Mouse (Mus musculus) retina, postnatal 1 day (tissue): Measurements from ENCODE around the gene Tigd2.
"Not testable (repeated sequence)": the region's sequence is repeated elsewhere in the genome, so short reads cannot be mapped to it uniquely, and the experiment has no call there.

Experiments used
- DNase-seq: peaks from one replicate; pipeline ENCODE4 v3.0.0-alpha.2; 2012

The Tigd2 gene

DNA sequence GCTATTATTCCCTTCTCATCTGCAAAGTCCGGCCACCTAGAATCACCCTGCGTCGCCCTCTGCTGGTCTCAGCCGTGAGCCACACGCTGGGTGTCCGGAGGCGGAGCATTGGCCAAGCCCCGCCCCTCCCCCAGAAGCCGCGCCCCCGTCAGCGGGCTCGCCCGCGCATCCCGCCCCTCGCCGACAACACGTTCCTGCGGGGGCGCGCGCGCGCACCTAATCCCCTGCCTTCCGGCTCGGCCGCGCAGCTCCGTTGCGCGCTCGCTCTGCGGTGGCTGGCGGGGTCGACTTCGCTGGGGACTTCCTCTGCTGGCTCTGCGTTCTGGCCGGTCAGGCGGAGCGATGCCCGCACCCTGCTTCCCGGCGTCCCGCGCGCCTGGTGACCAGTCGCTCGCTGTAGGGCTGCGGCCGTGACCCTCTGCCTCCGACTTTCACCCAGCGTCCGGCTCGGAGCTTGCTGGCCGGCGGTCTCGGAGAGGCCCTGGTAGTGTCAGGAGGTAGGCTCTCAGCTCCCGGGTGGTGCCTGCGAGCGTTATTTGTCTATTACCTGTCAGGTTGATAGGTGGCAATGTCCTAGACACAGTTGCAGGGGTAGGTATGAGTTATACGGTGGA, at the start of gene Tigd2:
Tigd2 (plus strand) TSS at position 186 of the 614 bp plus-strand sequence.
- peak; percentile 96 for DNase-seq

DNA sequence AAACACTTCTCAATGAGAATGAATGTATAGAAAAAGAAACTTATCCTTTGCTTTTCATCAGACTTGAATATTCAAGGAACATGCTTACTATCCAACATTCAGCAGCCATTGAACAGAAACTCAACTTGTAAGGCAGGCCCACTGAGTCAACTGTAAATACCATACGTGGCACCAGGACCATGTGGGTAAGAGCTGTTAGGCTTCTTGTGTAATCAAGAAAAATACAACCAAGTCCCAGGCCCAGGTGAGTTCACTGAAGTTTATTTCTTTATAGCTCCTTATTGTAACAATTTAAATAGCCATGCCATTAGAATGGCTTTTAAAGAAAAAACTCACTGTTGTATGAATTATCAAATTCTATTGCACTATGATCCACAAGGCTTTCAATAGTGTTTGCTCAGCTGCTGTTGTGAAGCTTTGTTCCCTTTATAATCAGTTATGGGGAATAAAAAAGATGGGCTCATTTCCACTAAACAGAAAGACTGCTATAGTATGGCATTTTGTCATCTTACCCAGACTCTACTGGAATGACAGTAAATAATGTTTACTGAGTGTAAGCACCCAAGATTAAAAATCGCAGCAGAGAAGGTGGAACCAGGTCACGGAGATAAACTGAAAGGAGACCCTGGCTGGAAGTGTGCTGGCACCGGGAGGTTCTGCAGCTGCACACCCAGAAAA, 46.7 kb upstream of the Tigd2 start:
- no peak for DNase-seq

DNA sequence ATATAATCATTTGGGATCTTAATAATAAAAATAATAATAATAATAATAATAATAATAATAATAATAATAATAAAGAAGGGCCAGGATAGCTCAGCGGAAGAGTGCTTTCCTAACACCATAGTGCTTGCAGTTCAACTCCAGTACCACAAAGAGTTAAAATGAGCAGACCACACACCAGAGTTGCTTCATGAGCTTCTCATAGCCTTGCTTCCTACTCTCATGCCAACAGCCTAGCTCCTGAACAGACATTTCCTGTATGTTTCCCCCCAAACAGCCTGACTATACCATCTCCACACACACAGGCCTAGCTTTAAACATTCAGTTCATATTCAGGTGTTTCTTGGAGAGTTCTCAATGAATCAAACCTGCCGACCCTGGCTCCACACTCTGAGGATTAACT, 45.8 kb upstream of the Tigd2 start:
- DNase-seq, result no peak

DNA sequence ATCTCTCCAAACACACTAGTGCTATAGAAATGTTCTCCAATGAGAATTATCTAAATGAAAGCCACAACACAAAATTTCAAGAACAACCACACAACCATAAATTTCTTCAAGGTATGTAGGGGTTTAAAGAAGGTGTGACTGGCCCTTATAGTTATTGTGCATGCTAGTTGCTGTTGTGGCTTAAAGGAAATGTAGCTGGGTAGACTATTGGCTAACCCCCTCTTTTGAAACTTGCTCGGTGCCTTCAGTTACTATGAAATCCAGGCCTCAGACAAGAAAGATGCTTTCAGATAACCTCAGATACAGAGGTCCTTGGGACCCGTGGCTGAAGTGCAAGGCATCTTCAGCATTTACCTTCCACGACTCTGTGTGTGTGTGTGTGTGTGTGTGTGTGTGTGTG, 45.3 kb upstream of the Tigd2 start:
- DNase-seq, result no peak

DNA sequence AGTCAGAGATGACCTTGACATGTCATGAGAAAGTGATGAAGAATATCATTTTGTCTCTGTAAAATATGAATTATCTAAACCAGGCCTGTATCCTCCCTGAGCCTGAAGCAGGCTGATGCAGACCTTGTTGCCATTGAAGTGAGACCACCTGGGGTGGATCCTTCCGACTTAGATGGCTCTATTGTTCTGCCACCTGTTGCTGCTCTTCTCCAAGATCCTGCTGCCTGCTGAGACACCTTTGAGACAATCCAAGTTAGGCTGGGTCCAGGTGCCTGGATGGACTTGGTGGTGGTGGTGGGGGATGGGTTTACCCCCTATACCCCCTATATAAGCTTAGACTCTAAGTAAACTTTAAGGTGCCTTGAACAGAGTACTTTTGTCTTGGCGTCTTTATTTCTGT, 39.7 kb upstream of the Tigd2 start:
- DNase-seq, result no peak

DNA sequence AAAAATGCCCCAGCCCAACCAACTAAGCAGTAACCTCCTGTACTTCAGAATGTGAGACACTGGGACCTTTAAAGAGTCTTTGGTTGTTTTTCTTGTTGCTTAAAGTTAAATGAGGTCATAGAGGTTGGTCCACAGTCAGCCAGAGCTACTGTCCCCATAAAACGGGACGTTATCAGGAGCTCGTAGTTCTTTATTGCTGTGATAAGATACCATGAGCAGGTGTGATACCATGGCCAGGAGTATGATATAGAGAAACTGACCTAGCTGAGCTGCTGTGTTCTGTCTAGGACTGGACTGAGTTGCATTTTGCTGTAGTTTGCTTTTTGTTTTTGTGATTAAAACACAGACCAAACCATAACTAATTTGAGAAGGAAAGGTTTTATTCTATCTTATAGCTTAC, 37.4 kb upstream of the Tigd2 start:
- DNase-seq, result no peak

DNA sequence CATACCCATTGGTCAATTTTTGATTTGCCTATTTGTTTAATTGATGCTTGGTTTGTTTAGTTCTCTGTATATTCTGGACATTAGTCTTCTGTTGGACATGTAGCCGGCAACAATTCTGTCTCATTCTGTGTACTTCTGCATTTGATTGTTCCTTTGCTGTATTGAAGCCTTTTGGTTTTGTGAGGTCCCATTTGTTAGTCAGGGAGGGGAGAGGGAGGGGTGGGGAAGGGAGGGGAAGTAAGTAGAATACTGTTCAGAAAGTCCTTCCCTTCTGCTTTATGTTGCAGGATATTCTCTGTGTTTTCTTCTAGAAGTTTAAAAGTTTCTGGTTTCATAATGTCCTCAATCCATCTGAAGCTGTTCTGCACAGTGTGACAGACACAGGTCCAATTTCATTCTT, 34.7 kb upstream of the Tigd2 start:
- no peak for DNase-seq

DNA sequence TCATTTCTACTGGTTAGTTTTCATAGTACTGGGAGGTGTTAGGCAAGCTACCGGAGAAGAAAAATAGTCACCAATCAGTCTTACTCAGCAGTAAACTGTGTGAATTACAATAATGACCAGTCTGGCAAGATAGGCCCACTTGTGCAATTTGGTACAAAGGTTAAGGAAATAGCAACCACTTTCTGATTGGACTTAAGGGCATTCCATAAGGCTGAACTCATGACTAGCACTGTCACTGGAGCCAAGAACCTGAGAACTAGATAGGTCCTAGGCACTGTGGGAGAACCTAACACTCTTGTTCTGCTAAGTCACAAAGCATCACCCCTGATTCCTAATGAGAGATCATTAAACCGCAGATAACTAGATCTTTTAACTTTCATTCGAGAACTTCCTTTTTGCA, 30.6 kb upstream of the Tigd2 start:
- no peak for DNase-seq

DNA sequence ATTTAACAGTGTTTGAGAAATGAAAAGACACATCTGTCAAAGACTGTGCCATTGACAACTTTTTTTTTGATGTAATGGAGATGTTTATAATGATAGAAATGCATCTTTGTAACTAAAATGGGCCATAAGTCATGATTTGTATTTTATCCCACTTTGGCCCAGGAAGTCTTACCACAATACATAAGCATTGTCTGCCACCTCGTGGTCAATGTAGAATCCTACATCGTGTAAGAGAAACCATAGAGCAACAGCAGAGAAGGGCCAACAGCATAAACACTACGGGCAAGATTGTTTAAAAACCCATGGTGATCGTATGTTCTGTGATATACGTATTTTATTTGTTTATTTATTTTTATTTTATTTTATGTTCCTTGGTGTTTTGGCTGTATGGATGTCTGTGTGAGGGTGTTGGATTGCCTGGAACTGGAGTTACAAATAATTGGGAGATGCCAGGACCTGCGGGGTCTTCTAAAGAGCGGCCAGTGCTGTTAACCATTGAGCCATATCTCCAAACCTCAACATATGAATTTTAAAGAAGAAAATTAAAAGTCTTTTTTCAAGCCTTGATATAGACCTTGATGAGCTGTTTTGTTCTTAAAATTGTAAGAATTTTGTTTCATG, 28.2 kb upstream of the Tigd2 start:
- DNase-seq, result peak; percentile 82

DNA sequence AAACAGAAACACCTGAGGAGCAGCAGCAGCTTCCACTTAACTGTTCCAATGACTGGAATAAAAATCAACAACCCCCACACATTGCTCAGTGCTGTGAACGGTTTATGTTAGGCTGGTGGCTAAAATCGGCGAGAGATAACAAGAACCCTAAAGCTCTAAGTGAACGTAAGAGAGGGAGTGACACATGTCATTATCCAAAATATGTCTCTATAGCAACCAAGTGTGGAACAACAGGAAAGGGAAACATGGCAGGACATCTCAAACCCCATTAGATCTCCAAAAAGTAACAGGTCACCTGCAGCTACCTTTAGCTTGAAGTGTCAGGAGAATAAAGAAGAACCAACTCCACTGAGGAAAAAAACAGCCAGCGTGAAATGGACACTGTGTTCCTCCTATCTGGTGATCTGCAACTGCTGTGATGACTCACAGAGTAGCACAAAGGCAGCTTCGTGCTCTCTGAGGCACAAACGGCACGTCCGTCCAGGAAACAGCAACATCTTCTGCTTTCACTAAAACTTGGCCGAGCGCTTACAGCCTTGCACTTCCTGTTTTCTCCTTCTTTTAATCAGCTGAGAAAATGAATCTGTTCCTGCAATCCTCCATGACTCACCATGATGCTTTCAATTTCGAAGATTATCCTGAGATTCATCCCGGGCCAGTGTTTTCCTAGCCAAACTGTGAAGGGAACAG, 23.5 kb upstream of the Tigd2 start:
- DNase-seq, result no peak

DNA sequence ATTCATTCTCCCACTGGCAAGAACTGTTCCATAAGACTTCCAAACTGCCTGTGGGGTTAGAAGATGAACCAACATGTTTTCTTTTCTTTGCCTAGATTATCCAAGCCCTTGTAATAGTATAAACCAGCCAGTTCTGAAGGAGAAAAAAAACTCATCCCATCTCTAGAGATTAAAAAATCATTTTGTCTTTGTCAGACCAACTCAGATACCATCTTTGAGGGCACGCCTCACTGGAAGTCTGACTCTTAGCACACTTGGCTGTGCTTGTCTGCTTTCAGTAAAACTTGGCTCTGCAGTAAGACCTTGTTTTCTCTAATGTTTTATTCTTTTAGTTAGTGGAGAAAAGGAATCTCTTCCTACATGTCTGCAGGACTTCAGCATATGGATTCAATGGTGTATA, 18.7 kb upstream of the Tigd2 start:
- DNase-seq, result no peak

DNA sequence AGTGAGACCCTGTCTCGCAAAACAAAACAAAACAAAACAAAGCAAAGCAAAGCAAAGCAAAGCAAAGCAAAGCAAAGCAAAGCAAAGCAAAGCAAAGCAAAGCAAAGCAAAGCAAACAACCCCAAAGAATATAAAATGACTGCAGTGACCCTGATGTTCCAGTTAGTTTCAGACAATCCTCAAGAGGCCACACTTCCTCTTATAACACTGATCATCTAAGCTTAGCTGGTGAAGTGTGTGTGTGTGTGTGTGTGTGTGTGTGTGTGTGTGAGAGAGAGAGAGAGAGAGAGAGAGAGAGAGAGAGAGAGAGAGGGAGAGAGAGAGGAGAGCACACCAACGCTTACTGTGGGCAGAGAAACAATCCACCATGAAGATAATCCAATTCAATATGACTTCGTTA, 14.2 kb upstream of the Tigd2 start:
- DNase-seq, result not testable (repeated sequence)

DNA sequence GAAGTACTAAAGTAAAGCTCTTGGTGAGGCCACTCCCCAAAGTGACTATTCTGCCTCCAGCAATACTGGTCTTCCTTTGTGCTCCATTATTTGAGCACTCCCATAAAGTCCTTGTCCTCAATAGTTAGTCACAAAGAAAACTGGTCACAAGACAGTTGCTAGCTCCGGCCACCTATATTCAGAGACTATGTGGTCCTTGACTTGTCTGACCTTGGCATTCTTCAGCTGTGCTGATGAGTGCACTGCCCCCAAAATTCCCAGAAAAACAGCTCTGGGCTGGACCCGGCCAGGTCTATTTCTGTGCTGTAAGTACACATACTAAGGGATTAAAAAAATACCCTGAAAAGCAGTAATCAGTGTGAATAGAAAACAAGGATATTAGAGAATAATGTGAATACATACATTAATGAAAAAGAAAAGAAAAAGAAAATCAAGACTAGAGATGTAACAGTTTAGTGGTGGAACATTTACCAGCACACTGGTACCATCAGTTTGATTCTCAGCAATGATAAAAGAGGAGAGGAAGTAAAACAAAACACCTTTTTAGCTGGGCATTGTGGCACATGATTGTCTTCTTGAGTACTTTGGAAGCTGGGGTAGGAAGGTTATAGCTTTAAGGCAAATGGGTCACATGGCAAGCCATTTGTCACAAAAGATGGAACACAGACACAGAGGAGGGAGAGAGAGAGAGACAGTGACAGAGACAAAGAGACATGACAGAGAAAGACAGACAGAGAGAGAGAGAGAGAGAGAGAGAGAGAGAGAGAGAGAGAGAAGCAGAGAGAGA, 12.6 kb upstream of the Tigd2 start:
- no peak for DNase-seq

DNA sequence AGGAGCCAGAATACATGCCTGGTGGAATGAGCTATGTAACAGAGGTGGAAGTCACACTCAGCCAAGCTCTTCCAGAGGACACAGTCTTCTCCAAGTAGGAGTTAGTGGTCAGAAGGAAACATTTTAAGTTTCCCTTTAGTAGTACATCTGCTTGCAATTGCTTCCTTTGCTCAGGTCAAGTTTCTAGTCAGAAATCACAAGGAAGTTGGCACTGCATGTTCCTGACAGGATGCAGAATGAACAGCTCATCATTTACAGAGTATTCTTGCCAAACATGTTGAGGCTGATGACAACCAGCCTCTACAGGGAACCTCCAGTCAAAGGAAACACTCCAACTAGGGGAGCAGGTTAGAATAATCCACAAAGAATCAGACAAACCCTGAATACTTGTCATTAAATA, 11.9 kb upstream of the Tigd2 start:
- DNase-seq, result no peak

DNA sequence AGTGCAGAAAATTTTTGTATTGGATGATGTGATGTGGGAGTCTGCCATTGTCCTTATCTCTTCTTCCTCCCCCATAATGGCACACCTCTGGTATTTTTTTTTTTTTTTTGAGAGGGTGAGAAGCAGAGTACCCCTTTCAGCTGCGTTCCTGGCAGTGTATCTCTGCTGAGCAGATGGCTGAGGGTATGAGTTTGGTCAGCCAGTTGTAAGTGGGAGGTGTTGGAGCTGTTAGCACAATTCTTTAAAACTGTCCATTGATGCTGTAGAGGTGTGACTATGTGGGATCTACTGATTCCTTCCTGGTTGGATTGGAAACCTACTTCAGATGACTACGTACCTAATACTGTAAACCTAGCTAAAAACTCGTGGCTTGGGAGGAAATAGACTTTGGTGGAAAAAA, 10.3 kb upstream of the Tigd2 start:
- DNase-seq, result no peak

DNA sequence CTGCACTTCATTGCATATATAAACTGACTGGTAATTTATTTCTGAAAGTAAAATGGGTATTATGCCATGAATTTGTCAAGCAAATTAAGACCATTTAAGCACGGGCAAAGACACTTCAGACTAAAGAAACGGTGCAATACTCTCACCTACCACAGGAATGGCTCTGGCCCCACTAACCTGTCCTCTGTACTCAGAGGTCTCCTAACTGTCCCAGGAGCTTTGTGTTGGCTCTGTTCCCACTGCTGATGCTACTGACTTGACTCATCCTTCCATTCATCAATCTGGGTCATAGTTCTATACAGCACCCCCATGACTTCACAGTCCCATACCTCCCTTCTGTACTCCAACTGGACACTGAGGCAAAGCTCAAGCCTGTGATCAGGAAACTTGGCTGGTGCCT, 9.6 kb upstream of the Tigd2 start:
- DNase-seq, result no peak

DNA sequence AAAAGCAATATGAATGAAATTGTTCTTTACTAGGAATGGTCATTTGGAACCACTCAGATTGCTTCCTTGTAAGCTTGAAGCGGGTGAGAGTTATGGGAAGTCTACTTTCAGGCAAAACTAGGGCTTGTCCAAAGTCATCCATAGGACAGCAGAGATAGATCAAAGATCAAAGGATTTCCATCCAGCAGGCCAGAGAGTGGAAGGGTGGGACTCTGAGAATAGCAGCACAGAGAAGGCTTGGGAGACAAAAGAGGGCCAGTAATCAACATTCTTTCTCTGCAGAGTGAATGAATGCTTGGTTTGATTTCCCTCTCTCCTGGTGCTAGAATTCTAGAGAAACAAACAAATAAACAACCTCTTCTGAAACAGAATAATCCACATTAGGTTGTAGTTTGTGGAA, 1.1 kb upstream of the Tigd2 start:
- no peak for DNase-seq

DNA sequence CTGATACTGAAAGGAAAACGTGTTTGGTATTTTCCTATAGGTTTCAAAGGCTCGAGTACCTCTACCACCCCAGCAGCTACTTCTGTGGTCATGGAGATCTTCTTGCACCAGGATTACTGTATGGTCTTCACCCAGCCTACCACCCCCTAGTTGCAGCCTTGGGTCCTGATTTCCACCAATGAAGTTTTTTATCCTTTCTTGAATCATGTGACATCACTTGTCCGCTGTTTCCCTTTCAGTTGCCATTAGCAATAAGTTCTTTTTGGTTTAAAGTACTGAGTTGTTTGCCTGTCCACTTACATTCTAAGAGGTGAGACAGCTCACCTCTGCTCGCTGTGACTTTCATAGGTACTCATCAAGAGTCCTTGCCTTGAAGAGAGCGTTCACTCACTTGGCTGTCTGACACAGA, 633 bp downstream of the Tigd2 start:
- no peak for DNase-seq

DNA sequence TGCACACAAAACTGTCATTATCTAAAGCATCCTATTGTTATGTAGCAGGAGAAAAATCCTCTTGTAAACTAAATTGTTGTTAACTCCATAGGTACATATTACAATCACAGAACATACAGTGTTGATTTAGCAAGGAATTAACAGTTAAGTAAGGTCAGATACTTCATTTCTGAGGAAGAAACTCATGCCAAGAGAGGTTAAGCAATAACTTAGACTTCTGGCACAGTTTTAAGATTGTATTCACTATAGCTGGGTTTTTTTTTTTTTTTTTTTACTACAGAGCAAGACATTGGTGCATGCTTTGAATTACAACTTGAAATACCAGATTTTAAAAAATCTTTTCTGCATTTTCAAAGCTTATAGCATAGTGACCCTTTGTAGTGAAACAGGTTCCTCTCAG, 24.5 kb downstream of the Tigd2 start:
- DNase-seq, result no peak

DNA sequence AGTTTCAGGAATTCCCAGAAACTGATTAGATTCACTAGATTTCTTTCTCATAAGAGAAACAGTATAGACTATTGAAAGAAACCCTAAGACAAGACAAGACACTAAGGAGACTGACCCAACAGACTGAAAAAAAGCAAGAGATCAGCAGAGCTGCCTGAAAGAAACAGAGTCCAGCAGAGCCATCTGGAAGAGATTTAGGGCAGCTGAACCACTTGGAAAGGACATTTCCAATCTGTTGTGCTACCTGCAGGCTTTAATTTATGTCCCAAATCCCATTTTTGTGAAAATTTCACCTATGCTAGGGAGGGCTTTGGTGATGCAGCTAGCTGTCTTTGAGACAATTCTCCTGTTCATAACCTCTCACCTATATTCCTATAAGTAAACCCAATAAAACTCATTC, 25.0 kb downstream of the Tigd2 start:
- no peak for DNase-seq

DNA sequence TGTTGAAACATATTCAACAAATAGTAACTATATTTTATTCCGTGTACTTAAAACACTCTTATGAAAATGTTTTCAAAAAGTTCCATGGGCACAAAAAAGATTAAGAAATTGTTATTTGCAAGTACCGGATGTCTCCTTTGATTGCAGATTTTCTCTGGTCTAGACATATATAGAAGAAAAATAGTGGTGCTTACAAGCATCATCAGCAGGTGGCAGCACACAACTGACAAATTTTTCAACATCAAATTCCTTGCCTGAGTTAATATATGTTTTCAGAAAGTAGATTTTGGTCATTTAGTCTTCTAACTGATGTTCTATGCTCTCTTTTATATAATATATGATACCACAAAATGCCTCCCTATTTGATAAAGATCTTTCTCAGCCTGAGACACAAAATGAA, 41.0 kb downstream of the Tigd2 start:
- peak; percentile 56 for DNase-seq

DNA sequence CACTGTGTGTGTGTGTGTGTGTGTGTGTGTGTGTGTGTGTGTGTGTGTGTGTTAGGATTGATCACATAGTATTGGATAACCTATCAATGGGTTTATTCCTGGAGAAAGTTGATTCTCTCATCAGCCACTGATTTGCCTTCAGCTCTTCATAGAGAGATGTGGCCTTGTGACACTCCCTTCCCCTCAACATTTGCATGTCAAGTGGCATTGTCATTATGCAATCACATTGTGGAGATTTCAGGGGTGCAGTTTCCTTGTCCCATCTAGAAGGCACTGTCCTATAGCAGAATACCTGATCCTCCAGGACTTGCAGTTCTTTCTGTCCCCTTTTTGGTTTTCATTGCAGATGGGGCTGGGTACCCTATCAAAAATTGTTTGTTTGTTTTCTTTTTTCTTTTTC, 41.9 kb downstream of the Tigd2 start:
- no peak for DNase-seq

DNA sequence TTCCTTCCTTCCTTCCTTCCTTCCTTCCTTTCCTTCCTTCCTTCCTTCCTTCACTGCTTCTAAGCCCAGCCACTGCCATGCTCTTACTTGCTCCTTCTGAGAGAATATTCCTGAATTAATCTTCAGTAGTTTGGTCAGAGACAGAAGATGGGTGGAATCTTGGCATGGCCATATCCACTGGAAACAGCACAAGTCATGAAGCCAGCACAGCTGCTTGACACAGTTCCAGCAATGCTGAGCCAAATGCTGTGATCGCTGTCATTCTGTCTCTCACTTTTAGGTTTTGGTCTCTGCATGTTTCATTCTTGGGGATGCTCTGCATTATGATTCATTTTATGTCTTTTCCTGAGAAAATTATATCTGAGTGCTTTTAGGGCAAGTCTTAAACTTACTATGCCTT, 47.2 kb downstream of the Tigd2 start:
- DNase-seq, result no peak
